Mouse (Mus musculus): Measurements from ENCODE around the gene Midn. TPM values are rescaled to one million over a fixed set of nuclear protein-coding genes. Genes with fewer than 3 reads are reported as not detected.
A peak's percentile ranks its signal among the peaks of the same experiment; 100 is the strongest.

Gene Midn
- polyA plus RNA-seq, 1 experiment from 2014 or later = 28.9 TPM

DNA sequence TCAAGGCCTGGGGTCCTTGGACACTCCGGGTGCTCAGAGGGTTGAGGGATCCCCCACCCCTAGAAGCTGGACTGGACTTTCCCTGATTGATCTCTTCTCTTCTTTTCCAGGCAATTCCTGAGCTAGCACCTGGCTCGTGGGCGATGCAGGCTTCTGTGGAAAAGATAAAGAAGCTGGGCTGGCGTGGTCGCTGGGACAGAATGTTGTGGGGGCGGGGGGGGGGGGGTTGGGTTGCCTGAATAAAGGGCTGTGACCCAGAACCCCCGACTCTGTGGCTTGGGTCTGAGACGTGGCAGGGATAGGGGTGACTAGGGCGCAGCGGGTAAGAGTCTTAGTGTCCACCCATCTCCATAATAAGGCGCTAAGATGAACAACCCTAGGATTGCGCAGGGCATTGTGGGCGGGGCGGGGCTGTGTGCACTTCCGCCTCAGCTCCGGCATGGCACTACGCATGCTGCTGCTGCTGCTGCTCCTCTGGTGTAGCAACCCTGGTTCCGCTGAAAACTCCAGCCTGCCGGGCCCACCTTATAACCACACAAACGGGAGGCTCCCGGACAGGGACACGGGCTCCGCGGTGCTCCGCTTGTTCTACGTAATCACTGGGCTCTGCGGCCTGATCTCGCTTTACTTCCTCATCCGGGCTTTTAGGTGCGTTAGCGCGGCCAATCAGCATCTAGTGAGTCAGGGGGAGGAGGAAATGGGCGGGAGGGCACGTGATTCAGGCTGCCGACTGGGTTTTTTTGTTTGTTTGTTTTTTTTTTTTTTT is 24.6 kb downstream of the Midn start, which contains the start of gene 1600002K03Rik:
TSS of gene 1600002K03Rik (plus strand) at position 418 of the 766 bp plus-strand sequence.
- Histone ChIP-seq H3K4me3 (ENCODE audit: low read depth, low read length) (peak within 1 kb of the TSS; percentile 57), H3K9ac (ENCODE audit: low read length) (peak within 1 kb of the TSS; percentile 57), H3K27ac (ENCODE audit: low read depth) (peak within 1 kb of the TSS; percentile 90), H3K36me3 (ENCODE audit: control insufficient read depth, insufficient read depth, low read length) (peaks cover 27% of the 10 kb centered on the region), H3K27me3 (replicated peaks; ENCODE audit: control insufficient read depth, insufficient read depth, low read length) (no peaks in the 10 kb centered on the region), H3K4me1 (replicated peaks; ENCODE audit: control insufficient read depth, insufficient read depth, low read length) (peaks cover 19% of the 10 kb centered on the region), H3K4me2 (ENCODE audit: low read length) (peak within 1 kb of the TSS; percentile 65), H3K9me3 (ENCODE audit: control insufficient read depth, low read length) (no peaks in the 10 kb centered on the region)
- WGBS = 7% methylated on average over 35 of the region's 35 CpGs
- DNase-seq (ENCODE audit: low spot score) = peak; percentile 97
- ATAC-seq (replicated peaks; ENCODE audit: low FRiP score, low TSS enrichment, low read depth) = peak; percentile 57

DNA sequence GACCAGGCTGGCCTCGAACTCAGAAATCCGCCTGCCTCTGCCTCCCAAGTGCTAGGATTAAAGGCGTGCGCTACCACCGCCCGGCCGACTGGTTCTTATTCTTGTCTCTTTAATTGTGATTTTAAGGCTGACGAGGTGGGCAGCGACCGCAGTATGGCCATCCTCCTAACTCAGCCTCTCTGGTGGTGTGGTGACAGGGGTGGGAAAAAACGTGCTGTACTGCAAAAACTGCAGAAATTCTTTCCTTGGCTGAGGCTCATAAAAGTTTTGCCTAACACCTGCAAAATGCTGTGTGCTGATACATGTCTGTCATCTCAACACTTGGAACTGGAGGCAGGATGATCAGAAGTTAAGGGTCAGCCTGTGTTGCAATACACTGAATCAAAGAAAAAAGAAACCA is 25.3 kb downstream of the Midn start:
- Histone ChIP-seq H3K9ac (ENCODE audit: low read length) (peak overlapping the region; percentile 57), H3K4me2 (ENCODE audit: low read length) (peak overlapping the region; percentile 65), H3K4me1 (replicated peaks; ENCODE audit: control insufficient read depth, insufficient read depth, low read length) (peaks cover 19% of the 10 kb centered on the region), H3K4me3 (ENCODE audit: low read depth, low read length) (peak overlapping the region; percentile 57), H3K9me3 (ENCODE audit: control insufficient read depth, low read length) (no peaks in the 10 kb centered on the region), H3K36me3 (ENCODE audit: control insufficient read depth, insufficient read depth, low read length) (peaks cover 27% of the 10 kb centered on the region), H3K27ac (ENCODE audit: low read depth) (peak overlapping the region; percentile 90), H3K27me3 (replicated peaks; ENCODE audit: control insufficient read depth, insufficient read depth, low read length) (no peaks in the 10 kb centered on the region)
- WGBS = 10% methylated on average over 11 of the region's 11 CpGs
- DNase-seq (ENCODE audit: low spot score) (no peak), ATAC-seq (replicated peaks; ENCODE audit: low FRiP score, low TSS enrichment, low read depth) (no peak)

DNA sequence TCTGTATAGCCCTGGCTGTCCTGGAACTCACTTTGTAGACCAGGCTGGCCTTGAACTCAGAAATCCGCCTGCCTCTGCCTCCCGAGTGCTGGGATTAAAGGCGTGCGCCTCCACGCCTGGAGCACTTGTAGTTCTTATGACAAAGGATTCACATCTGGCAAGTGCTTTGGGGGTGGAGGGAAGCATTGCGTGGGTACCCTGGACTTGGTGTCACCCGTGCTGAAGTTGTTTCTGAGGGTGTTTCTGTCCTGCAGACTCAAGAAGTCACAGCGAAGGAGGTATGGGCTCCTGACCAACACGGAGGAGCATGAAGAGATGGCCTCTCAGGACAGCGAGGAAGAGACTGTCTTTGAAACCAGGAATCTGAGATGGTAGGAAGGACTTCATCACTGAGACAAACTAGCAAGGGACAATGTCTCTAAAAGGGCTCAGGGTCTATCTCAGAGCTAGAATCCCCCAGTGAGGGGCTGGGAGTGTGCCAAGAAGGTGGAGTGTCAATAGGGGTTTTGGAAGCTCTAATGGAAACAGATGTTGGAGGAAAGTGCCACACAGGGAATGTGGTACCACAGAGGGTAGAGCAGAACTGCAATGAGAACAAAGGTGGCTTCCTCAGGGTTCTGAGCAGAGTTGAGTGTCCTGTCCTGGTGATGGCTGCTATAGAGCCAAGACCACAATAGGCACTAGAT is 26.0 kb downstream of the Midn start:
- WGBS = 78% methylated on average over 10 of the region's 10 CpGs
- no peak overlapping the region for H3K27ac ChIP-seq (ENCODE audit: low read depth)

DNA sequence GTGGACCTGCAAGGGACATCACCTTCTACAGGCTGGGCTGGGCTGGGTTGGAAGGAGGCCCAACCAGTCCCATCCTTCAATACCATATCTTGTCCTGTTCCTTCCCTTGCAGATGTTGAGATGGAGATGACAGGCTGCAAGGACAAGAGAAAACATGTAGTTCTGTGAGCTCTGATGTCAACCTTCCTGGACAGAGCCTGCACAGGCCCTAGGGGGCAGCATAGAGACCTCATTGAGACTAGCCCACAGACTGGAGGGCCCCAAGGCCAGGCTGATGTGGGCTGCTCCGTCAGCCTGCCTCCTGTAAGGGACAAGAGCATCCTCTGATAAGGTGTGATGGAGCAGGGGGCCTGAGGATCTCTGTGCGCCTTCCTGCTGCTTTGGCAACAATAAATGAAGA is 26.6 kb downstream of the Midn start:
- Histone ChIP-seq H3K9me3 (ENCODE audit: control insufficient read depth, low read length) (no peaks in the 10 kb centered on the region), H3K9ac (ENCODE audit: low read length) (no peak overlapping the region), H3K4me2 (ENCODE audit: low read length) (no peak overlapping the region), H3K36me3 (ENCODE audit: control insufficient read depth, insufficient read depth, low read length) (peaks cover 27% of the 10 kb centered on the region), H3K27me3 (replicated peaks; ENCODE audit: control insufficient read depth, insufficient read depth, low read length) (no peaks in the 10 kb centered on the region), H3K4me3 (ENCODE audit: low read depth, low read length) (no peak overlapping the region), H3K4me1 (replicated peaks; ENCODE audit: control insufficient read depth, insufficient read depth, low read length) (peaks cover 8% of the 10 kb centered on the region), H3K27ac (ENCODE audit: low read depth) (no peak overlapping the region)
- 64% methylated on average over 2 of the region's 2 CpGs for WGBS
- DNase-seq (ENCODE audit: low spot score) (no peak), ATAC-seq (replicated peaks; ENCODE audit: low FRiP score, low TSS enrichment, low read depth) (no peak)

More for the DNA sequence above, 26.0 kb downstream of the Midn start:
- H3K36me3 ChIP-seq (ENCODE audit: control insufficient read depth, insufficient read depth, low read length) = peaks cover 27% of the 10 kb centered on the region
- no peaks in the 10 kb centered on the region for H3K27me3 ChIP-seq (replicated peaks; ENCODE audit: control insufficient read depth, insufficient read depth, low read length)
- H3K9me3 ChIP-seq (ENCODE audit: control insufficient read depth, low read length) = no peaks in the 10 kb centered on the region
- ATAC-seq (replicated peaks; ENCODE audit: low FRiP score, low TSS enrichment, low read depth) (no peak), DNase-seq (ENCODE audit: low spot score) (no peak)
- no peak overlapping the region for H3K9ac ChIP-seq (ENCODE audit: low read length)
- H3K4me1 ChIP-seq (replicated peaks; ENCODE audit: control insufficient read depth, insufficient read depth, low read length) = peaks cover 12% of the 10 kb centered on the region
- no peak overlapping the region for H3K4me2 ChIP-seq (ENCODE audit: low read length)
- H3K4me3 ChIP-seq (ENCODE audit: low read depth, low read length) = no peak overlapping the region

DNA sequence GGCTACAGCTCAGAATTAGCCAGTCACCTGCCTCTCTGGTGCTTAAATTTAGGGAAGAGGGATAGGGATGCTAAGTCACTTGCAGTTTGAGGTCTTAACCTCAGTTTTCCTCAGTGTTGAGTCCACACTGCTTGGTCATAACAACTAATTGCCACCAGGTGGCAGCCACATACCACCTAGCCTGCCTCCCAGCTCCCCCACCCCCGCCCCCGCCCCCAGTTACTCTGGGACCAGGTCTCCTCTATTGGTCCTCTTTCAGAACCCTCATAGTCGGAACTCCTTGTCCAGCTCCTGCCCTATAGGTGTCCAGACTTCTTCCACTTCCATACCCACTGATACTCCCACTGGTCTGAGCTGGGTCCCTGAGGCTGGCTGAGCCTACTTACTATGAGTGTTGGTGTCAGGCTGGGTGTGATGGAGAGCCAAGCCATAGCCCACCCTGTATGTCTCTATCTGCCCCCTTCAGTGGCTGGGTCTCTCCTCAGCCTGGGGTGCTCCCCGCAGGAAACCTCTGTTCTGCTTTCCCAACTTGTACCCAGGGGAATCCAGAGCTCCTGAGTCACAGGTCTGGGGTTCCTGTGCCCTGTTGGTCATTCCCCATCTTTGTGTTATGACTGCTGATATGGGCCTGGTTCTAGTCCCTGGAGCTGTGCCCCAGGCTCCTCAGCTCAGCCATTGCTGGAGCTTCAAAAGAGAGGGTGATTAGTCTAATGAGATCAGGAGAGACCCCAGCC is 27.6 kb downstream of the Midn start:
- no peak for ATAC-seq (replicated peaks; ENCODE audit: low FRiP score, low TSS enrichment, low read depth)
- H3K4me1 ChIP-seq (replicated peaks; ENCODE audit: control insufficient read depth, insufficient read depth, low read length) = peaks cover 16% of the 10 kb centered on the region
- H3K4me2 ChIP-seq (ENCODE audit: low read length) = no peak overlapping the region
- H3K27me3 ChIP-seq (replicated peaks; ENCODE audit: control insufficient read depth, insufficient read depth, low read length) = no peaks in the 10 kb centered on the region
- H3K9me3 ChIP-seq (ENCODE audit: control insufficient read depth, low read length) = no peaks in the 10 kb centered on the region
- H3K4me3 ChIP-seq (ENCODE audit: low read depth, low read length) = no peak overlapping the region
- no peak overlapping the region for H3K27ac ChIP-seq (ENCODE audit: low read depth)
- no peak overlapping the region for H3K9ac ChIP-seq (ENCODE audit: low read length)
- H3K36me3 ChIP-seq (ENCODE audit: control insufficient read depth, insufficient read depth, low read length) = peaks cover 18% of the 10 kb centered on the region
- no peak for DNase-seq (ENCODE audit: low spot score)
- WGBS = 29% methylated on average over 4 of the region's 4 CpGs

DNA sequence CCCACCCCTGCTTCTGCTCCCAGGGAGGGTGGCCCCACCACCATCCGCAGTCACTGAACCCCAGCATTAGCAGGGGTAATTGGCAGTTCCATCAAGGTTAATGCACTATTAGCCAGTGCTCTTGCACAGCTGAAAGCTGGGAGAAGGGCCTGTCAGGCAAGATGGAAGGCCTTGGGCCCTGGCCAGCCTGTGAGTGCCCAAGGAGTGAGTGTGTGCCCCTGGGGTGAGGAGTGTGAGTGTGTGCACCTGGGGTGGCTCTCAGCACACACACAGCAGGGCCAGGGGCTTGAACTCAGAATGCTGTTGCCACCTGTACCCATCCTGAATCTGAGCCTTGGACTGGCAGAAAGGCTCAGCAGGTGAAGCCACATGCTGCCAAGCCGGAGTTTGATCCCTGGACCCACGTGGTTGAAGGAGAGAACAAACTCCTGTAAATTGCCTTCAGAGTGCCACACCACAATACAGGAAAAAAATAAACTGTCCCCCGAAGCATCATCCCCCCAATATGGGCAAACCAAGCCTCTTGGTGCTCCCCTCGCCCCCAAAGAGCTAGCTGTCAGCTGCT is 28.3 kb downstream of the Midn start:
- H3K9me3 ChIP-seq (ENCODE audit: control insufficient read depth, low read length) = no peaks in the 10 kb centered on the region
- no peaks in the 10 kb centered on the region for H3K27me3 ChIP-seq (replicated peaks; ENCODE audit: control insufficient read depth, insufficient read depth, low read length)
- H3K27ac ChIP-seq (ENCODE audit: low read depth) = no peak overlapping the region
- H3K9ac ChIP-seq (ENCODE audit: low read length) = no peak overlapping the region
- WGBS = 89% methylated on average over 5 of the region's 5 CpGs
- ATAC-seq (replicated peaks; ENCODE audit: low FRiP score, low TSS enrichment, low read depth) = no peak
- no peak overlapping the region for H3K4me2 ChIP-seq (ENCODE audit: low read length)
- H3K36me3 ChIP-seq (ENCODE audit: control insufficient read depth, insufficient read depth, low read length) = peaks cover 11% of the 10 kb centered on the region
- peaks cover 21% of the 10 kb centered on the region for H3K4me1 ChIP-seq (replicated peaks; ENCODE audit: control insufficient read depth, insufficient read depth, low read length)
- H3K4me3 ChIP-seq (ENCODE audit: low read depth, low read length) = no peak overlapping the region
- no peak for DNase-seq (ENCODE audit: low spot score)

DNA sequence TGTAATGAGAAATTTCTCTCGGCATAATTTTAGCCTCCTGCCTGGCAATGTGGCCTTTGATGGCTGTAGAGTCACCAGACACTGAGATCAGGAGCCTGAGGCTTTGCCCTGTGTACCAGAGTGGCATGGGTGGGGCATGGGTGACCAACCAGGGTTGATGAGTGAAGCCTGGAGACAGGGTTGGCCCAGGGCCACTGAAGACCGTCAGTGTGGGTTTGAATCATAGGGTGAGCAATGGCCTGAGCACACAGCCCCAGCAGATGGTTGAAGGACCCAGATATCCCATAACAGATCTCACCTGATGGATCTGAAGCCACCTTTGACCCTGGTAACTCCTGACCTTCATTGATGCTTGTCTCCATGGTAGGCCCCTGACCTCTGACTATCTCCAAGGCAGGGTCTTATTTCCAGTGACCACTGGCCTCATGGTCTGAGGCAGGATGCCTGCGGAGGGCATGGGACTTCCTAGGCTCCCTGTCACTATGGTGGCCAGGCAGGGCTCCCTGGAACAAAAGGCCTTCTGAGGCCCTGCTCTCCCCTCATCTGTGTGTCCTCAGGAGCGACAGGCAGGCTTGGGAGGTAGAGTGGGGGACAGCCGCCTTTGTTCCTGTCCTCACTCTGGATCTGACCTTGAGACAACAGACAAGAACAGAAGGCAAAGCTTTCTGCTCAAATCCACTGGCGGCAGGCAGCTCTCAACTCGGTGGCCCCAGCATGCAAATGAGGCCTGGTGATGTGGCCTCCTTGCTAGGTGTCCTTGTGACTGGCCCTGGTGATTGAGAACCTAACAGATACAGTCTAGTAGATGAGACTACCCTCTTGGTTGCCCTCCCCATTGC is 29.6 kb downstream of the Midn start:
- ATAC-seq (replicated peaks; ENCODE audit: low FRiP score, low TSS enrichment, low read depth) = no peak
- H3K36me3 ChIP-seq (ENCODE audit: control insufficient read depth, insufficient read depth, low read length) = peaks cover 4% of the 10 kb centered on the region
- peaks cover 14% of the 10 kb centered on the region for H3K4me1 ChIP-seq (replicated peaks; ENCODE audit: control insufficient read depth, insufficient read depth, low read length)
- H3K9me3 ChIP-seq (ENCODE audit: control insufficient read depth, low read length) = no peaks in the 10 kb centered on the region
- WGBS = 79% methylated on average over 7 of the region's 7 CpGs
- H3K9ac ChIP-seq (ENCODE audit: low read length) = no peak overlapping the region
- no peak overlapping the region for H3K4me3 ChIP-seq (ENCODE audit: low read depth, low read length)
- no peak overlapping the region for H3K4me2 ChIP-seq (ENCODE audit: low read length)
- no peak overlapping the region for H3K27ac ChIP-seq (ENCODE audit: low read depth)
- no peaks in the 10 kb centered on the region for H3K27me3 ChIP-seq (replicated peaks; ENCODE audit: control insufficient read depth, insufficient read depth, low read length)
- DNase-seq (ENCODE audit: low spot score) = no peak
